Mouse (Mus musculus) frontal cortex, adult 2 months (tissue): ENCODE measurements at regions not wholly inside any gene's neighbourhood (a gene's known extent, or its start where the extent isn't known, plus 50 kb on each side); places are given as distances from the start of the nearest gene placed in this dataset.

ENCODE experiments used
- DNase-seq, 2 experiments: peaks; one replicate each; pipeline ENCODE4 v3.0.0; 2022; ENCODE audit warnings: low spot score in 1 of 2; ENCODE audit errors: extremely low spot score in 1 of 2

DNA sequence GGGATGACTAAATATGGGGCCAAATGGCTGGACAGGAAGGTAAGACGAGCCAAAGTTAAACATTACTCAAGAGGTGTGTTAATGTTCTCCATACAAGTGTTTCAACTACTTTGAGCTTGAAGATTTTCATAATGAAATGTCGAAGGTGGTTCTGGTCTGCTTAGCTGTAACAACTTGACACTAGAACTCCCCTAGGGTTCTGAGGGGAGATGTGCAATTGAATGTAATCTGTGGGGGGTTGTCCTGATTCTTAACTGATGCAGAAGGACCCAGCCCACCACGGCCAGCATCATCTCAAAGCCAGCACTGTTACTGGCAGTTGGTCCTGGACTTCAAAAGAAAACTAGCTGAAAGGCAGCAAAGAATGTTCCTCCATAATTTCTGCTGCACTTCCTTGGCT, 55.3 kb downstream of the Gpr88 start:
- no peak for DNase-seq

GRCm38 (mm10) chr3:116194701-116195100, 58.6 kb downstream of the Gpr88 start:
- DNase-seq, result no peak

- no peak for DNase-seq
Observed at GRCm38 (mm10) chr3:116191261-116191660, 61.8 kb upstream of the Vcam1 start.

- peak in 1 of 2 experiments; percentile 49 for DNase-seq
Observed at GRCm38 (mm10) chr3:116190727-116191126, 61.2 kb upstream of the Vcam1 start.

DNA sequence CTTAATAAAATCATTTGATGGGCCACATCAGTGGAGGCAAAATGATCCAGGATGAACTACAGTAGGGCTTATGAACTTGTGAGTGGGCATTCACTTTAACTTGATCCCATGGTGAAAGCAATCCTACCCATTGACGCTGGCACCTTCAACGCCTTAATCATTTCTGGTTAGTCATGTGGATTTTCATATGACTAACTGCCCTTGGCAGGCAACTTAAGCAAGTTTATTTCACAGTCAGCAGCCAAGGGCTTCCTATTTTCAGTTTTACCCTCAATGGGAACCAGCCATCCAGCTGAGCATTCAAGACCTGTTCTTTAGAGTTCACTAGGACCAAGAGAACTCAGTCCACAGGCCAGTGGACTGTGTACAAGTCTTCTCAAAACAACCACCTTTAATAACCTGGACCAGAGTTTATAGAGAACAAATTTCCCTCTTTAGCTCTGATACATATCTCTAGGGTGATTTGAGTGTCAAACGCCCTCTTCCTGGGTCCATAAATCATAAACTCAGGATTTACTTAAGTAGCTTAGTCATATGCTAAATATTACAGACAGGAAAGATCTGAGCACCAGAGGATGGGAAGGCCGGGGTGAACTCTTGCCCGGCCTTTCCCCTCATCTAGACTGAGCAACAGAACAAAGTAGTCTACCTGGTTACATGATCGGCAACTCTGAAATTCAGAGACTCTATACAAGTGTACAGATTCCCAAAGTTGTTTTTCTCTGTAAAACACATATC, 60.0 kb upstream of the Vcam1 start:
- no peak for DNase-seq

GRCm38 (mm10) chr3:116185206-116185605, 55.7 kb upstream of the Vcam1 start:
- no peak for DNase-seq

GRCm38 (mm10) chr3:116184443-116184842, 55.0 kb upstream of the Vcam1 start:
- DNase-seq, result no peak

- no peak for DNase-seq
Observed at GRCm38 (mm10) chr3:116180341-116180885, 50.9 kb upstream of the Vcam1 start.
